Mouse (Mus musculus) spleen, adult 2 months (tissue): ENCODE measurements around the gene Arl6.

Experiments used
- CTCF ChIP-seq: fragments of 200-500 bp; IDR thresholded peaks from 2 replicates; pipeline ENCODE4 v1.5.1; 2011; ENCODE audit warnings: mild to moderate bottlenecking, inconsistent platforms; ENCODE audit not compliant: insufficient read depth, insufficient read length, insufficient replicate concordance; ENCODE audit errors: extremely low read depth
- POLR2A ChIP-seq: fragments of 200-500 bp; IDR thresholded peaks from 2 replicates; pipeline ENCODE4 v1.6.1; 2011; ENCODE audit warnings: low read depth, low read length, inconsistent platforms

- TF ChIP-seq CTCF (no peak), POLR2A (no peak)
These were observed 51.4 kb downstream of the Arl6 start for GRCm38 (mm10) chr16:59587816-59588215.
